Mouse (Mus musculus): ENCODE measurements at regions not wholly inside any gene's neighbourhood (a gene's known extent, or its start where the extent isn't known, plus 50 kb on each side); places are given as distances from the start of the nearest gene placed in this dataset.

GRCm38 (mm10) chr19:14891689-14892389 is 294.0 kb upstream of the Tle4 start:
- DNase-seq (ENCODE audit: low read depth, low spot score), result no peak

- no peak for DNase-seq (ENCODE audit: low read depth, low spot score)
These were observed 293.2 kb upstream of the Tle4 start for GRCm38 (mm10) chr19:14891090-14891428.

- DNase-seq (ENCODE audit: low read depth, low spot score), result no peak
These were observed 292.6 kb upstream of the Tle4 start for GRCm38 (mm10) chr19:14890241-14891089.

GRCm38 (mm10) chr19:14889794-14890193 is 291.9 kb upstream of the Tle4 start:
- DNase-seq (ENCODE audit: low read depth, low spot score), result no peak

DNA sequence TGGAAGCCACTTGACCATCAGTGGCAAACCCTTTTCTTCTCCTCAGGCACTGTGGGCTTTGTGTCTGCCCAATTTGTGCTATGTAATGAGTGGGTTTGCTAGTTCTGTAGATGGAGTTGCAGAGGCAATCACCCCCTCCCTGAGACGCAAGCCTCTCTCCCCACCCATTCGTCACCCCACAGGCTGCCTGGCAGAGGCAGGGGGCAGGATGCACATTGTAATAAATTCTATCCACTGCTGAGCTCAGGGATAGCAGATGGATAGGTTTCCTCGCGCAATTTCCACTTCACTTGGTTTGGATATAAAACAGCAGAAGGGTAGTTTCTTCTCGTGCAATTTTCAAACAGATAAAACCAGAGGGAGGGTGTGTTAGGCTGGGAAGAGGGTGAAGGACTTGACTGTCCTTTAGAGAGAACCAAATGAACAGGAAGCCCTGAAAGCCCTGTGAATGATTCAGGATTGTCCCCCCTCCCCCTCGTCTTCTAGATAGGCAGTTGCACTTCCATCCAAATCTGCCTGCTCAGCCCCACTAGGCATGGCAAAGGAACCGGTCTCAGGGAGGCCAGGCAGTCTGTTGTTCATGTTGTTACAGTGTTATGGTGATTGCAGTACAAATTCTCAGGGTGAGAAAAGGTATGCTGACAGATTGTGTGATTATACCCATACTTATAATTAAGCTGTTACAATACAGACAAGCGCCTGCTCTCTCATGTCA is 286.0 kb upstream of the Tle4 start:
- DNase-seq (ENCODE audit: low read depth, low spot score), result no peak

DNA sequence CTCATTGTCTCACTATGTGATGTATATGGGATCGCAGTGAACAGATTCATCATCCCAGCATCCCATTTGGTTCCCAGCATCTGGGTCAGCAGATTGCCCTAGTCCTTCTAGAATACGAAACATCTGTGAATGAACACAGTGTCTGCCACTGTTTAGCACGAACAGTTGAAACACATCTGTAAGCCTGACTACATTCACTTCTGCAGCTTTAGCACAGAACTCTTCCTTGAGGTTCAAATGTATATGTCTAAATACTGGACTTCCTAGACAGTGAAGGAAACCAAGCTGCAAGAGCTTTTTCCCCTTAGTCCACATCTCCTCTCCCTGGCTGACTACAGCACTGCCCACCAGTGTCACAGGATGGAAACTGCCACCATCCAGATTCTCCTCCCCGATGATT is 283.0 kb upstream of the Tle4 start:
- DNase-seq (ENCODE audit: low read depth, low spot score), result no peak

DNA sequence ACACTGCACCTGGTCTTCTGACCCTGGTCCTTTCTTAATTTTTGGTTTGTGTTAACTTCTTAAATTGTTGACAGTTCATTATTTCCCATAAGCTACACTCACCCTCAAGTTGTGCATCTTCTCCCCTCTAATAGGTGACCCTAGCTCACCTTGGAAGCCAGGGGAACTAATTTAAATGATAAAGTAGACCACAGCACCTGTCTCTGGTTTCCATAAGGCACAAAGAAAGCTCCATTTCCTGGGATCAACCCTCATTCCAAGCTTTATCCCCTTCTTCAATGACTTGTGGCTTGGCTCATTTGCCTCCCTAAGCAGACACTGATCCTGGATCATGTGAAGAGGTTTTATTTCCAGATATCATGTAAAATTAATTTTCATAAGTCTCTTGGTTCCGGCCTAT is 276.1 kb upstream of the Tle4 start:
- no peak for DNase-seq (ENCODE audit: low read depth, low spot score)

- DNase-seq (ENCODE audit: low read depth, low spot score), result no peak
These were observed 273.5 kb upstream of the Tle4 start for GRCm38 (mm10) chr19:14871178-14871867.

DNA sequence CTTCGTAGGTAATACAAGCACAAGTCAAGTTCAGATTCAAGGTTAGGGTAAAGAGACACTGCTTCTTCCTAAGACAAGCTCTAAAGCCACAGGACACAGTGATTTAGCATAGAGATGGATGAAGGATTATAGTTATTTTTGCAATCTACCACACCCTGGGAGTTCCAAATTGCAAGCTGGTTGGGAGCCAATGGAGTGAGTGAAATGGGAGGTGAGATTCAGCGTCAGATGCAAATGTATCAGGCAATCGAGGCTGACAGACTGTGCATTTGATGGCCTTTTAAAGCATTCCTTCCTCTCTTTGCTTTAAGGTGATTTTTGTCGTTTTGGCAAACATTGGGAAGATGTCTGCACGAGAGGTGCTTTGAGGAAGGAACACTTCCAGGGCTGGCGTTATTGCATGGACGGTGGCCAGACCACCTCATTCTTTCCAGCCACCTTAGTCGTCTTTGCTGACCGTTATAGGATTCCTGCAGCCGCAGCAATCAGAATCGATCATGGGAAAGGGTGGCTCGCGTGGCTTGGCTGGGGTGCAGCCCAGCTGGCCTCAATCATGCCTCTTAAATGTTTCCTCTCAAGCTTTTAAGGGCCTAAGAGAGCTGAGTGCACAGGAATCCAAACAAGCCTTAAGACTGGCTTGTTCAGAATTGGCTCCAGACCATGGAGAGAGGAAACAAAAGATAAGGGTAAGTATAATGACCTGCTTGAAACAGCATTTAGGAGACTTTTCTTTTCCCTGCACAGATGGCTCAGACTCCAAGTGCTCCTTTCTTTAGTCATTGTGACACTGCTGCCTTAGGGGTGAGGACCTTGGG is 265.0 kb upstream of the Tle4 start:
- DNase-seq (ENCODE audit: low read depth, low spot score), result no peak

- DNase-seq (ENCODE audit: low read depth, low spot score), result no peak
These were observed 257.2 kb upstream of the Tle4 start for GRCm38 (mm10) chr19:14855036-14855435.

- DNase-seq (ENCODE audit: low read depth, low spot score), result no peak
These were observed 255.6 kb upstream of the Tle4 start for GRCm38 (mm10) chr19:14853416-14853815.

GRCm38 (mm10) chr19:14849561-14849960 is 251.7 kb upstream of the Tle4 start:
- no peak for DNase-seq (ENCODE audit: low read depth, low spot score)

DNA sequence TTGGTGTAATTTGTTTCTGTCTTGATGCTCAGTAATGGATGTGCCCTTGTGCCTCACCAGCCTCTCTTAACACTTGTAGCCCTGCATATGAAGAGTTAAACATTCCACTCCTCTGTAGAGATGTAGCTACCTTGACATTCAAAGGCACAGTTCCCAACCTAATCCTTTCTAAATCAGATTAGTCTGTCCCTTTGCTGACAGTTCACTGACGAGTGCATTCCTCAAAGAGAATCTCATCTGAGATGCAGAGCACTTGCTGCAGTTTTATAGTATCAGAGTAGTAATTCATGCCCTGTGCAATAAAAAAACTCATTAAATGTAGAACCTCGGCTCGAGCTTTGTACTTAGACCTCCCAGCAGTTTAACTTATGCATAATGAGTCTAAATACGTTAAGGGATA is 249.3 kb upstream of the Tle4 start:
- DNase-seq (ENCODE audit: low read depth, low spot score), result no peak

- DNase-seq (ENCODE audit: low read depth, low spot score), result no peak
These were observed 237.8 kb upstream of the Tle4 start for GRCm38 (mm10) chr19:14835629-14836028.

DNA sequence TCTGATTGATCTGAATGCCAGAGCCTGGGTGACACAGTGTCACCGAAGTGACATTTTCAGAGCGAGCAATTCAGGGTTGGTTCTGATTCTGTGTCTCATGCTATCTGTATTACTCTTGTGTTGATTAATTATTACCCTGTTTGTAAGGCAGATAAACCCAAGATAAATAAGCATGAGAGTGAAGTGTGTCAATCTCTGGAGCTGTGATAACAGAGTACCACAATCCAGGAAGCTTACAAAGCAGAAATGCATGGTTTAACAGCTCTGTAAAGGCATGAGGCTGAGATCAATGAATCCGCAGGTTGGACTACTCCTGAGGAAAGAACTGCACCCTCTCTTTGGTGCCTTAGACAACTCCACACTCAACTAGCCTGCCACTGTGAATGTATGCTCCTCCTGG is 218.5 kb upstream of the Tle4 start:
- DNase-seq (ENCODE audit: low read depth, low spot score), result no peak

- no peak for DNase-seq (ENCODE audit: low read depth, low spot score)
These were observed 208.9 kb upstream of the Tle4 start for GRCm38 (mm10) chr19:14806787-14807186.

DNA sequence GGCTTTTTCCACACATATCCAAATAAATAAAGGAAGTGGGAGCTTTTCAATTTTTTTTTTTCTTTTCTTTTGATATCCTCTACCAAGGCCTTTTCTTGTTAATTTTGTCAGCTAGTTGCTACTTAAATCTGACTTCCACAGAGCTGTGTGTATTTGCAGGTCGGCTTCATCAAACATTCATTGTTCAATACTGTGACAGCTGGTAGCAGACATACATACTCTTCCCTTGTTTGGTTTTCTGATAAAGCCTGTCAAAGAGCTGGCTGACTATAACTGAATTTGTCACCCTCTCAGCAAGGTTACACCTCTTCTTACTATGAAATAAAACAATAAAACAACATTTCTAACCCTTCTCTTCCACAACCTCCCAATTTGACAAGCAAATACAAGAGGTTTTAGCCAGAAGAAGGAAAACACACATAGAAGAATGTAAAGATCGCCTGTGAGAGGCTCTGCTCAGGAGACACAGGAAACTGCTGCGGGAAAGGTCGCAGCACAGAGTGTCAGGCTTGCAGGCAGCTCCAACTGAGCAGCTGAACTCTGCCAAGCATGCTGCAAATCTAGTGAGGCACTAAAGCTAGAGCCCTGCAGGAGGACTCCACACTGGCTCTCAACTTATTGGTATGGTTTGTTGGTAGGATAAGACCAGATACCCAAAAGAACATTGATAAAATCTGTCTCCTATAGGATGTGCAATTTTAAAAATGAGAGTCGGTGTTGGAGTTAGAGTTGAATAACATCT is 205.2 kb upstream of the Tle4 start:
- DNase-seq (ENCODE audit: low read depth, low spot score), result no peak

DNA sequence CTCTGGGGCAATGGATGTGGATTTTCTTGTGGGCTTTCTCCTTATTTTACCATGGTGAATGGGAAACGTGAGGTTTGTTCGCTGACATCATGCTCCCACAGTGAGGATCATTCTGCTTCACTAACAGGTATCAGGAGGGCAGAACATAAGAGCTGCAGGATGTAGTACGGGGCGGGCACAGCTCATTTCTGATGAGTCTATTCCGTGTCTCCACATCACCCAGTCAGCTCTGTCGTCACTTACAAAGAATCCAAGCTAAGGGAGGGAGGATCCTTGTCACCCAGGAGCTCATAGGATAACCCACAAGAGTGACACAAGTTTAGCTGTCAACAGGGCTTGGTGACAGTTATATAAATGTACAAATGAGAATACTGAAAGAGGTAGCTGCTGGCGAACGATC is 203.8 kb upstream of the Tle4 start:
- DNase-seq (ENCODE audit: low read depth, low spot score), result no peak

DNA sequence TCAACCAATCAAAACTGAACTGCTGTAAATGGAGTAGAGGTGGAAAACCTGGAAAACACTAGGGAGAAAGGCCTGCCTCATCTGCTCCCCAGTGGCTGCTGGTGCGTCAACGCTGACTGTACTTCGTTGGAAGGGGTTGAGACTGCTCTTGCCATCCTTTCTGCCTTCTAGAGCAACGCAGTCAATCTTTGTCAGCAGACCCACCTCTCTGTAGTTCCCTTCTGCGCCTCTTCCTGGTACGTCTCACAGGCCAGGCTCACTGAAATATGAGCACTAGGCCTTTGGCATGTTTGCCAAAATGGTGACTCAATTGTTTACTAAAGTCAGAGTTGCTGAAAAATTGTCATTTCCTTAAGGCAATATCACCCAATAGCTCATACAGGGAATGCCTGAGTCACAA is 201.2 kb upstream of the Tle4 start:
- DNase-seq (ENCODE audit: low read depth, low spot score), result no peak

GRCm38 (mm10) chr19:14798417-14798816 is 200.6 kb upstream of the Tle4 start:
- no peak for DNase-seq (ENCODE audit: low read depth, low spot score)

All from A20 (cell line).